Mouse (Mus musculus) central nervous system, embryonic 14 days (tissue): Measurements from ENCODE around the gene Lrwd1. TPM values are rescaled to one million over a fixed set of nuclear protein-coding genes. Genes with fewer than 3 reads are reported as not detected.

Source experiments
- polyA plus RNA-seq: library from polyadenylated mRNA; depleted of rRNA; stranded (reverse); fragments of >200 nt; gene quantifications from 2 replicates; pipeline ENCODE4 v1.2.3, GENCODE M21; 2012; rRNA removed

The Lrwd1 gene
- 53.3 and 61.2 TPM in 2 replicates for polyA plus RNA-seq

DNA sequence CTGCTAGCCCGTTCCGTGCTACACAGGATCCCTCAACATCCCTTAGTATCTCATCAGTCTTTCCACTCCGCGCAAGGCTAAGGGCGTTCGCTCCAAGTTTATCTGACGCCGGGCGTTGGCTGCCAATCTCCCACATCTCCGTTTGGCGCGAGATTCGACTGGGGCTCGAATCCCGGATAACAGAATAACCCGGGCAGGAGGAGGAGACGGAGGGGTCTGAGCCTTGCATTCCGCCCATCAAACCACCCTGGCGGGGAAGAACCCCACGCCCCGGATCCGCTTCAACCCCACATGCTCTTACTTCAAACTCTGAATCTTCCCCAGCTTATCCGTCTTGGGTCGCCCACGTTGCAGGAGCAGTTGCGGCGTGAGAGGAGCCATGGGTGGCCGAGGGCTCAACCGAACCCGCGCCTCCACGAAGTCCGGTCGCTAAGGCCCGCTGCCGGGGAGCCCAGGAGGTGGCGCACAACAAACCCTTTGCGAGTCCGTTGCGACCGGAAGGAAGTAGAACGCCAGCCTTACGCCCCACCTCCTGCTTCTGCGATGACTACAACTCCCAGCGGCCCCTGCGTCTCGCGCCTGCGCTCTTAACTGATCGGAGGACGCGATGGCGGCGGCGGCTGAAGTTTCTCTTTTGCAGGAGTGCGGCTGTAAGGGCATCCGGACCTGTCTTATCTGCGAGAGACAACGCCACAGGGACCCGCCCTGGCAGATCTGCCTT, at the start of gene Lrwd1, which contains the start of gene Alkbh4:
Gene Lrwd1, minus strand, starts transcription at position 504 of the 721 bp plus-strand sequence.
Gene Alkbh4, plus strand, starts transcription at position 576 of the 721 bp plus-strand sequence.

DNA sequence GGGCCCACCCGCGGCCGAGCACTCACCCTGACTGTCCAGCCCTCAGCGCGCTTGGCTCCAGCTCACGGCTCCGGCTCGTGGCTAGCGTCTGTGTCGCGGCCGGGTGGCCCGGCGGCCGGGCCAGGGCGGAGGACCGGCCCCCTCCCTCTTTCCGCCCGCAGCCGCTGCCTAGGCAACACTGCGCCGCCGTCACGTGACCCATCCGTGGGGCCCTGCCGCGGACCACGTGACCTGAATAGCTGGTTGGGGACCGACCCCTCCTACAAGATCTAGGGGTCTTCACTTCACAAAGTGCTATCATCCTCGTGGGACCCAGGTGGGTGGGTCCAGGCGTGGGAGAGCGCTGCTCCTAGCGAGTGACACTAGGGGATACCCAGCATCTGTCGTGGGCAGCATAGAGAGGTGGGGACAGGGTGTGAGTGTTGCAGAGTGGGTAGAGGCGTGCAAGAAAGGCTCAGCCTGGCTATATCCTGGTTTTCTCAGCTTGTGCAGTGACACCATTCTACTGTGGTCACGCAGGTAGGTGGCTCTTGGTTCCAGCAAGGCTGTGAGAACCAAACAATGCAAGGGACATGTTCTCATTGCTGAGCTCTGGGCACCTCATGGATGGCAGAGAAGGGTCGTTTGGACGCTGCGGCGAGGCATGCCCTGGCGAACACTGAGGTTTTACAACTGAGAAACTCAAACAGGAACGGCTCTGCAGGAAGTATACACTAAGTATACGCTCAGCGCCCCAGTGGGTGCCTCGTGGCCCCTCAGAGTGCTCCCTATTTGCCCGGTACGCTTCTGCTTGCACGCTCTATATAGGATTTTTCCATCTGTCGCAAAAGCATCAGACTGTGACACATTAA, 34.9 kb upstream of the Lrwd1 start, which contains the start of gene Orai2:
Gene Orai2, minus strand, starts transcription at position 202 of the 851 bp plus-strand sequence.

DNA sequence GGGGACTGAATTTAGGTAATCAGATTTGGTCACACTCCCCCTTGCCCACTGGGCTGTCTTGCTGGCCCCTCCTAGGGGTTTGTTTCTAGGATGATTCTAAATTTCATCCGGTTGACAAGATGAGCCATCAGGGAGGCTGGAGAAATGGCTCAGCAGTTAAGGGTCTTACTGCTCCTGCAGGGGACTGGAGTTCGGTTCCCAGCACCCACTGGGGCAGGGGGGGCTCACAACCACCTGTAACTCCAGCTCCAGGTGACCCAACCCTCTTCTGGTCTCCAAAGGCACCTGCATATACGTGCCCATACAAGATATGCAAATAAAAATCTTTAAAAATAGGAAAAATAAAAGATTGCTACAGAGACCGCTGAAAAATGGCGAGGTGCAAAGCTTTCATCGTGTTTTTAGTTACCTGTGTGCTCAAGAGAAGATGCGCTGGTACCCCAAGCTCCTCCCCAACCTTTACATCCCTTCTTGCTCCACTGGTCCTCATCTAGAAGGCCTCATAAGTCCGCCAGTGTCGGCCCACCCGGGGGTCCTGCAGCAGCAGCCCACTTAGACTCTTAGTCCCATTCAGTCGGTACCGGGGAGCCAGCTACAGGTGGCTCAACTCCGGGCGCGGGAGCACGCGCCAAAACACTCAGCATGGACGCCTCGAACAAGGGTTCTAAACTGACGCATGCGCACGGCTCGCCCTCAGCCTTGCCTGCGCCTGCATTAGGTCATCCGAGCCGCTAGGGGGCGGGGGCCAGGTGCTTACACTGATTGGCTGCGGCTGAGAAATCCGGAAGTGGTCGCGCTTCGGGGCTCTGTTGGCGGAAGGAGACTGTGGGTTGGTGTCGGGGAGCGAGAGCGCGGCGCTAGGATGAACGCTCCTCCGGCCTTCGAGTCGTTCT, 19.7 kb downstream of the Lrwd1 start, which contains the start of gene Polr2j:
Gene Polr2j, plus strand, starts transcription at position 741 of the 893 bp plus-strand sequence.

DNA sequence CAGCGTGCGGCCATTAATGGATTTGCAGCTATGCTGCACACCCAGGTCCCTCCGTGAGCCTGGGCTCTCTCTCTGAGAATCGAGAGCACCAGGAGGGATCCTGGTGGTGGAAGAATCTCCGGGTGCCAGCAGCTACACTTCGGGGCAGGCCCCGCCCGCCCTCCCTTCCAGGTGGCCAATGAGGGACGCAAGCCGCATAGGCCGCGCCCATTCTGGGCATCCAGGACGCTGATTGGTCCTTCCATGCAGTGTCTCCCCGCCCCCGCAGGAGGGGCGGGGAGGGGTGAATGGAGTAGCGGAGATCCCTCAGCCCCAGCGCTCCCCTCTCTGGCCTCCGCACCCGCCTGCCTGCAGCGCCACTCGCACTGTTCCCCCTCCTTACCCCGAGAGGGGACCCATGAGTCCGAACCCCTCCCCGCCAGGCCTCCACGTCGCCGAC, 52.2 kb downstream of the Lrwd1 start, which contains the start of gene Rasa4:
Gene Rasa4, plus strand, starts transcription at position 248 of the 439 bp plus-strand sequence.

Other genes starting within 250 kb of the Lrwd1 start
- 6.5 and 41.2 TPM in 2 replicates for gene Hspb1, start 248.2 kb downstream of the Lrwd1 start, polyA plus RNA-seq
- gene Ywhag, start 201.5 kb downstream of the Lrwd1 start, polyA plus RNA-seq, result 308 and 310 TPM in 2 replicates
- 2.4 and 3.6 TPM in 2 replicates for gene Ssc4d, start 161.5 kb downstream of the Lrwd1 start, polyA plus RNA-seq
- 0.15 and 0.24 TPM in 2 replicates for gene Zp3, start 156.0 kb downstream of the Lrwd1 start, polyA plus RNA-seq
- 22.9 and 23.0 TPM in 2 replicates for gene Dtx2, start 141.3 kb downstream of the Lrwd1 start, polyA plus RNA-seq
- gene Upk3b, start 97.6 kb downstream of the Lrwd1 start, polyA plus RNA-seq, result 0.05 and 0.06 TPM in 2 replicates
- 1.3 TPM in 1 of 2 replicates, not detected in the other for gene Upk3bl, start 81.6 kb downstream of the Lrwd1 start, polyA plus RNA-seq
- 14.0 and 26.2 TPM in 2 replicates for gene Rasa4, start 52.2 kb downstream of the Lrwd1 start, polyA plus RNA-seq
- 158 and 166 TPM in 2 replicates for gene Polr2j, start 19.4 kb downstream of the Lrwd1 start, polyA plus RNA-seq
- 16.4 and 17.7 TPM in 2 replicates for gene Alkbh4, start 72 bp upstream of the Lrwd1 start, polyA plus RNA-seq
- gene Orai2, start 34.6 kb upstream of the Lrwd1 start, polyA plus RNA-seq, result 37.5 and 40.2 TPM in 2 replicates
- gene Prkrip1, start 62.9 kb upstream of the Lrwd1 start, polyA plus RNA-seq, result 47.9 and 50.5 TPM in 2 replicates
- gene Sh2b2, start 110.5 kb upstream of the Lrwd1 start, polyA plus RNA-seq, result 41.6 and 46.5 TPM in 2 replicates